Mouse (Mus musculus) lung, postnatal 0 days (tissue): ENCODE data around the gene Ankrd55. TPM values are rescaled to one million over a fixed set of nuclear protein-coding genes. Genes with fewer than 3 reads are reported as not detected.

Experiments used
- ATAC-seq: fragments of 200-750 bp; cut with Nextera tagmentation; 2 replicates; pipeline ENCODE4 v1.8.0; 2017; ENCODE audit warnings: moderate library complexity
- DNase-seq: peaks from one replicate; pipeline ENCODE4 v3.0.0-alpha.2; 2016; ENCODE audit warnings: low spot score
- H3K27ac ChIP-seq: fragments of 300-500 bp; sonication (generic); 2 replicates; pipeline ENCODE4 v1.5.1; 2014; ENCODE audit warnings: antibody characterized with exemption, mild to moderate bottlenecking, low read length, mixed read lengths
- H3K27me3 ChIP-seq: fragments of 300-500 bp; sonication (generic); replicated peaks from 2 replicates; pipeline ENCODE4 v1.6.1; 2014; ENCODE audit warnings: low read length, mixed read lengths; ENCODE audit not compliant: insufficient read depth
- H3K36me3 ChIP-seq: fragments of 300-500 bp; sonication (generic); 2 replicates; pipeline ENCODE4 v1.6.1; 2014; ENCODE audit warnings: low read length, mixed read lengths; ENCODE audit not compliant: insufficient read depth
- H3K4me1 ChIP-seq: fragments of 300-500 bp; sonication (generic); 2 replicates; pipeline ENCODE4 v1.6.1; 2014; ENCODE audit warnings: antibody characterized with exemption, low read depth, low read length, mixed read lengths; ENCODE audit not compliant: insufficient read depth
- H3K4me2 ChIP-seq: fragments of 300-500 bp; sonication (generic); replicated peaks from 2 replicates; pipeline ENCODE4 v1.6.1; 2014; ENCODE audit warnings: low read depth, mild to moderate bottlenecking, low read length, moderate library complexity, mixed read lengths
- H3K4me3 ChIP-seq: fragments of 300-500 bp; sonication (generic); 2 replicates; pipeline ENCODE4 v1.5.1; 2014; ENCODE audit warnings: low read depth, low read length
- H3K9ac ChIP-seq: fragments of 300-500 bp; sonication (generic); replicated peaks from 2 replicates; pipeline ENCODE4 v1.6.1; 2014; ENCODE audit warnings: low read depth, mild to moderate bottlenecking
- H3K9me3 ChIP-seq: fragments of 300-500 bp; sonication (generic); 2 replicates; pipeline ENCODE4 v1.6.1; 2016; ENCODE audit warnings: low read length, mixed read lengths
- CTCF ChIP-seq: IDR thresholded peaks from 2 replicates; pipeline ENCODE4 v1.5.1; 2016; ENCODE audit warnings: antibody characterized with exemption, mild to moderate bottlenecking
- EP300 ChIP-seq: IDR thresholded peaks from 2 replicates; pipeline ENCODE4 v1.6.1; 2016; ENCODE audit warnings: antibody characterized with exemption, mild to moderate bottlenecking, control low read depth
- WGBS: fragments of 180-500 bp; shearing (Covaris S2); extraction: QIAGEN DNeasy Blood & Tissue Kit; methylation state at CpG from one replicate; pipeline ENCODE4 v1.1.7; 2014; 5-methylcytosine and 5-hydroxymethylcytosine counted together
- polyA plus RNA-seq: library from polyadenylated mRNA; unstranded; fragments of >200 nt; fragmentation: Nextera tagmentation; extraction: Ambion mirVana; gene quantifications from 2 replicates; pipeline ENCODE4 v1.2.1, GENCODE M21; 2015

The Ankrd55 gene
- polyA plus RNA-seq, 1 experiment from 2014 or later, result 0.23 TPM

- 75% methylated on average over 2 of the region's 2 CpGs for WGBS
- ATAC-seq, result no peak
- H3K4me1 ChIP-seq, result no peaks in the 10 kb centered on the region
- no peak overlapping the region for H3K4me3 ChIP-seq
- no peak overlapping the region for H3K4me2 ChIP-seq
- no peak overlapping the region for H3K9ac ChIP-seq
- no peaks in the 10 kb centered on the region for H3K9me3 ChIP-seq
- H3K27me3 ChIP-seq, result no peaks in the 10 kb centered on the region
- no peak for DNase-seq
- no peak for TF ChIP-seq EP300
- no peak for TF ChIP-seq CTCF
- H3K27ac ChIP-seq, result no peak overlapping the region
- H3K36me3 ChIP-seq, result no peaks in the 10 kb centered on the region
Observed at GRCm38 (mm10) chr13:112406618-112407017, 118.4 kb downstream of the Ankrd55 start.

DNA sequence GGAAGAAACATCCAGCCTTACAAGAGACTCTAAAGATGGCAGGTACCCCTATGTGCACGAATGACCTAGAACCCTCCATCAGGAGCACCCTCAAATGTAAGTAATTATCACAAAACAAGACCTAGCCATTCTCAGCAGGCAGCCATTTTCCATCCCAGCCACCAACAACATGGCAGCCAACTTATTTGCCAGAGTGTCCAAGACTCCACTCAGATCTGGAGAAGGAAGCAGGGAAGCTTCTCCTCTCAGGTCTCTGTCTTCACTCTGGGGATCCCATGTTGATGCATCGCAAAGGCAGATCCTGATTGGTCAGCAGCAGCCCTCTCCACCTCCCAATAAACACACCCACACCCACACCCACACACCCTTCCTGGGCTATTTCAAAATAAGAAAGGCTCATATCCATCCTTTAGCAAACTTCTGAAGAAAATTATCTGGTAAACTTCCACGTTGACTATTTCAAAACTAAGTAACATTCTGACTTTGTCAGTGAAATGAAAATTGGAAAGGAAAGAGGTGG is 119.0 kb downstream of the Ankrd55 start:
- TF ChIP-seq EP300, result no peak
- TF ChIP-seq CTCF, result no peak
- H3K4me3 ChIP-seq, result no peak overlapping the region
- WGBS, result 85% methylated on average over 3 of the region's 3 CpGs

DNA sequence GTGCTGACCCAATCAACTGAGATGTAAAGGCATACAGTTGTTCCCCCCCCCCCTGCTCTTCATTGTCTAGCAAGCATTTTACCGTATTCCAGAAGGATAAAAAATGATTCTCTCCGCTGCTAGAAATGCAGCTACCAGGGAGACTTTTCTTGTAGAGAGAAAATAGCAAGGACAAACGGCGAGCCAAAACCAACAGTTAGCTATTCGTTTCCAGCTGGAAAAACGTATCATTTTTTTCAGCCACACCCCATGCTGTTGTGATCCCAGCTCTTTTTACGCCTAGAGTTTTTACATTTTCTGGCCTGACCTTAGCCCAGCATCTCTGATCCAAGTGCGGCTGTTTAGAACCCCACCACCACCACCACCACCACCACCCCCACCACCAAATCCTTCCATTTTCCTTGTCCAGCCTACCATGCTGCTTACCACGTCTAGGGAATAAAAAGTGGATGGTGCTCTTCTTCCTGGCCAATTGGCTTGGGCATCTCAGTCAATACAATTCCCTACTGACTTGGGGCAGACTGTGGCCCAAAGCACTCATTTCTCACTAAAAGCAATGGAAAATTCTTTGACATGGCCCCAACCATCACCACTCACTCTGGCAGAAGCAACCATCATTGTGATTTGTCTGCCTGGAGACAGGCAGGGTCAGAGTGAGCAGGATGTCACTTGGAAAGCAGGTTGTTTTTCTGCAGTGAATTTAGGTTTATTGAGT is 119.7 kb downstream of the Ankrd55 start:
- 86% methylated on average over 9 of the region's 9 CpGs for WGBS
- Histone ChIP-seq H3K9me3 (no peaks in the 10 kb centered on the region), H3K4me3 (no peak overlapping the region), H3K4me2 (no peak overlapping the region), H3K36me3 (no peaks in the 10 kb centered on the region), H3K27ac (no peak overlapping the region), H3K4me1 (no peaks in the 10 kb centered on the region), H3K27me3 (no peaks in the 10 kb centered on the region), H3K9ac (no peak overlapping the region)
- DNase-seq (no peak), ATAC-seq (no peak)
- TF ChIP-seq CTCF (no peak), EP300 (no peak)

More for the DNA sequence above, 119.0 kb downstream of the Ankrd55 start:
- DNase-seq, result no peak
- Histone ChIP-seq H3K4me2 (no peak overlapping the region), H3K9ac (no peak overlapping the region), H3K27me3 (no peaks in the 10 kb centered on the region), H3K27ac (no peak overlapping the region), H3K36me3 (no peaks in the 10 kb centered on the region), H3K4me1 (no peaks in the 10 kb centered on the region), H3K9me3 (no peaks in the 10 kb centered on the region)
- ATAC-seq, result no peak

DNA sequence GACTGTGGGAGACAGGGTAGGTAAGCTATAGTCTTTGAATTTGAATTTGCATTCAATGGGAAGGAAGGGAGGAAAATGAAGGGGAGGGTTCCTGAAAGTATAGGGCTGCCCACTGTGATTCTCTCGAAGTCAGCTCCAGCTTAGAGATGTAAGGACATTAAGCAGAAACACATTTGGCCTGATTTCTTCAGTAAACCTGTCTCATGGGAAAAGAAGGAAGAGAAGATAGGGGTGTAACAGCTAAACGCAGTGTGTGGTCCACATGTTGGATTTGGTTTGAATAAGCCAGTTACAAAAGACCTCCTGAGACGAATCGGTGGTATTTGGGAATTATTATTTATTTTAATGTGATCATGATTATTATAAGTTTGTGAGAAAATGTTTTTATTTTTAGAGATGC is 120.5 kb downstream of the Ankrd55 start:
- H3K27ac ChIP-seq, result no peak overlapping the region
- TF ChIP-seq CTCF (no peak), EP300 (no peak)
- H3K36me3 ChIP-seq, result no peaks in the 10 kb centered on the region
- DNase-seq, result no peak
- no peaks in the 10 kb centered on the region for H3K27me3 ChIP-seq
- no peaks in the 10 kb centered on the region for H3K4me1 ChIP-seq
- 90% methylated on average over 4 of the region's 4 CpGs for whole genome bisulfite sequencing
- no peak overlapping the region for H3K4me3 ChIP-seq
- H3K4me2 ChIP-seq, result no peak overlapping the region
- no peaks in the 10 kb centered on the region for H3K9me3 ChIP-seq
- no peak overlapping the region for H3K9ac ChIP-seq
- ATAC-seq, result no peak

DNA sequence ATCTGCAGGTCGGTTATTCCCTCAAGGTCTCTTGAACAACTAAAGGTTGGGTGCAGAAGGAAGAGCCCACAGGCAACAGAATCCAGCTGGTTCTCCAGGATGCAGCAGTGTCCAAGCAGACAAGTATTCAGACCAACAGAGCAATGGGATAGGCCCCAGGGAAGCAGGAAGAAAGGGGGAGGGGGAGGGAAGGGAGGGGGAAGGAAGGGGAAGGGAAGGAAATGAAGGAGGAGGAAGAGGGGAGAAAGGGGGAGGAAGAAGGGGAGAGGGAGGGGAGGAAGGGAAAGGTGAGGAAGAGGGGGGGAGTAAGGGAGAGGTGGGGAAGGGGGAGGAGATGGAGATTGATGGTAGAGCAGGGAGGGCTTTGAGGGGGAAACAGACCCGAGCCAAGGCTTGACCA is 121.1 kb downstream of the Ankrd55 start:
- no peak overlapping the region for H3K27ac ChIP-seq
- no peak for DNase-seq
- WGBS, result 76% methylated on average over 2 of the region's 2 CpGs

DNA sequence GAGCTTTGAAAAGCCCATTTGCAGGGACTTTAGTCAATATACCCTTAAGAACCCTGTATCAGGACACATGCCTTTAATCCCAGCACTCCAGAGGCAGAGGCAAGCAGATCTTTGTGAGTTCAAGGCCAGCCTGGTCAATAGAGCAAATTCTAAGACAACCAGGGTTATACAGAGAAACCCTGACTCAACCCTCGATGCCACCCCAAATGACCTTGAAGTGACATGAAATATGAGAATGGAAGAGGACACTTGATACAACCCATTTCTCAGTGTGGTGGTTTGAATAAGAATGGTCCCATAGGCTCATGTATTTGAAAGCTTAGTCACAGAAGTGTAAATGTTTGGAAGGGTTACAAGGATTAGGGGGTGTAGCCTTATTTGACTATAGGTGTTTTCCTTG is 121.6 kb downstream of the Ankrd55 start:
- no peak overlapping the region for H3K27ac ChIP-seq
- TF ChIP-seq CTCF (no peak), EP300 (no peak)
- no peaks in the 10 kb centered on the region for H3K27me3 ChIP-seq
- DNase-seq, result no peak
- H3K4me1 ChIP-seq, result no peaks in the 10 kb centered on the region
- no peak overlapping the region for H3K9ac ChIP-seq
- no peaks in the 10 kb centered on the region for H3K9me3 ChIP-seq
- H3K4me2 ChIP-seq, result no peak overlapping the region
- no peak overlapping the region for H3K4me3 ChIP-seq
- no peak for ATAC-seq
- no peaks in the 10 kb centered on the region for H3K36me3 ChIP-seq
- 45% methylated on average over 1 of the region's 1 CpGs for WGBS

More for the DNA sequence above, 121.1 kb downstream of the Ankrd55 start:
- Histone ChIP-seq H3K9me3 (no peaks in the 10 kb centered on the region), H3K9ac (no peak overlapping the region), H3K4me2 (no peak overlapping the region), H3K36me3 (no peaks in the 10 kb centered on the region), H3K4me1 (no peaks in the 10 kb centered on the region), H3K27me3 (no peaks in the 10 kb centered on the region), H3K4me3 (no peak overlapping the region)
- TF ChIP-seq CTCF, result no peak
- TF ChIP-seq EP300, result no peak
- no peak for ATAC-seq
